Mouse (Mus musculus) heart, embryonic 16.5 days (tissue): ENCODE measurements around the gene Plekha7. TPM values are rescaled to one million over a fixed set of nuclear protein-coding genes. Genes with fewer than 3 reads are reported as not detected.
A peak's percentile ranks its signal among the peaks of the same experiment; 100 is the strongest.

Experiments
- ATAC-seq: fragments of 200-750 bp; cut with Nextera tagmentation; replicated peaks from 2 replicates; pipeline ENCODE4 v1.8.0; 2017; ENCODE audit warnings: moderate number of reproducible peaks; ENCODE audit not compliant: insufficient read depth, low FRiP score; ENCODE audit errors: extremely low read depth
- H3K27ac ChIP-seq: fragments of 300-500 bp; sonication (generic); 2 replicates; pipeline ENCODE4 v1.5.1; 2014; ENCODE audit warnings: mild to moderate bottlenecking, low read length, control low read depth, moderate library complexity
- H3K27me3 ChIP-seq: fragments of 300-500 bp; sonication (generic); 2 replicates; pipeline ENCODE4 v1.6.1; 2014; ENCODE audit warnings: low read length, mixed read lengths; ENCODE audit not compliant: control insufficient read depth, insufficient read depth
- H3K36me3 ChIP-seq: fragments of 300-500 bp; sonication (generic); 2 replicates; pipeline ENCODE4 v1.6.1; 2014; ENCODE audit not compliant: control insufficient read depth, insufficient read depth
- H3K4me1 ChIP-seq: fragments of 300-500 bp; sonication (generic); 2 replicates; pipeline ENCODE4 v1.6.1; 2014; ENCODE audit warnings: low read length, mixed read lengths; ENCODE audit not compliant: control insufficient read depth, insufficient read depth
- H3K4me2 ChIP-seq: fragments of 300-500 bp; sonication (generic); 2 replicates; pipeline ENCODE4 v1.6.1; 2014; ENCODE audit warnings: low read depth, mild to moderate bottlenecking, control low read depth, low read length
- H3K4me3 ChIP-seq: fragments of 300-500 bp; sonication (generic); 2 replicates; pipeline ENCODE4 v1.5.1; 2014; ENCODE audit warnings: mild to moderate bottlenecking, control low read depth, low read length
- H3K9ac ChIP-seq: fragments of 300-500 bp; sonication (generic); 2 replicates; pipeline ENCODE4 v1.6.1; 2014; ENCODE audit warnings: low read length, control low read depth
- H3K9me3 ChIP-seq: fragments of 300-500 bp; sonication (generic); replicated peaks from 2 replicates; pipeline ENCODE4 v1.6.1; 2016; ENCODE audit warnings: low read length; ENCODE audit not compliant: control insufficient read depth
- WGBS: fragments of 180-500 bp; shearing (Covaris S2); extraction: QIAGEN DNeasy Blood & Tissue Kit; methylation state at CpG from one replicate; pipeline ENCODE4 v1.1.7; 2014; 5-methylcytosine and 5-hydroxymethylcytosine counted together
- polyA plus RNA-seq: library from polyadenylated mRNA; unstranded; fragments of >200 nt; fragmentation: Nextera tagmentation; extraction: Ambion mirVana; gene quantifications from 2 replicates; pipeline ENCODE4 v1.2.1, GENCODE M21; 2015

The Plekha7 gene
- polyA plus RNA-seq, 1 experiment from 2014 or later: 44.5 TPM

DNA sequence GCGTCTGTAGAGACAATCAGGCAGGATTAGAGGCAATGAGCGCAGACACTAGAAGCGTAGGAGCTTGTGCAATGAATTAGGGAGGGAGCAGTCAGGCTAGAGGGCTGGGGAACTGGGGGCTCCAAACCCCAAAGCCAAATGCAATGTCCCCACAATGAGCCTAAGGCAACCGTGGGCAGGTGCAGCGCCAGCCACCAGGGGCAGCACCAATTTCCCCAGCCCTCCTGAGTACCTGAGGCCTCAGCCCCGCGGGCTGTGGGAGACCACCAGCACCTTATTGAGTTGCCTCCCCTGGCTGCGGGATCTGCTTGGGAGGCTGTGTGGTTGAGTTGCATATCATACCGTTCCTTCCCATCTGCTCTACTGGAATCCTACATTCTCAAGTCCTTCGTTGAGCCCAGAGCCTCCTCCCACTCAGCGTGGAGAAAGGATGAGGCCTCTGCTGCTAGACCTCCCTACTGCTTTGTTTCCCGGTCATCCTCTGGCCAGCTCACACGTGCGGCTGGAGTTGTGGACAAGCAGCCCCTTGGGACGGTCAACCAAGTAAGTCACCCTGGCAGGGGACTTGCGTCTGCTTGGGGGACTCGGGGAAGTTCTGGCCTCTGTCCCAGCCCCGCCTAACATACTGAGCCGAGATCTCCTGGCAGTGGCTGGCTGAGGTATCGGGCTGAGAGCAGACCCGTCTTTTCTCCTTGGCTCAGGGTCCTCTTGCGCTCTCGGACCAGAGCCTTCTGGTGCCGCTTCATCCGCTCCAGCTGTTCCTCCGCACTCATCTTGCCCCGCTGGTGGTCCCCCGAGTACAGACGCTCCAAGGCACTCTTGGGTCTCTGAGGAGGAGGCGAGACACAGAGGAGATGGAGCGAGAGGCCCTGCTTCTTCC, 173.5 kb downstream of the Plekha7 start:
- Histone ChIP-seq H3K4me1 (peaks cover 14% of the 10 kb centered on the region), H3K4me3 (no peak overlapping the region), H3K9ac (no peak overlapping the region), H3K27ac (no peak overlapping the region), H3K27me3 (no peaks in the 10 kb centered on the region), H3K9me3 (no peaks in the 10 kb centered on the region), H3K36me3 (peaks cover 15% of the 10 kb centered on the region; the same call in 1 of the 2 replicates), H3K4me2 (no peak overlapping the region; the same call in 1 of the 2 replicates)
- WGBS: 61% methylated on average over 31 of the region's 31 CpGs
- 0 out of 2 replicates have a peak, but pooled peaks have one; percentile 18 for ATAC-seq

GRCm38 (mm10) chr7:116132078-116132477, 176.1 kb downstream of the Plekha7 start:
- H3K27ac ChIP-seq: peak overlapping the region; percentile 72
- 6% methylated on average over 5 of the region's 5 CpGs for WGBS
- peaks cover 10% of the 10 kb centered on the region; the same call in 1 of the 2 replicates for H3K36me3 ChIP-seq
- no peak overlapping the region for H3K4me2 ChIP-seq
- H3K4me1 ChIP-seq: peaks cover 14% of the 10 kb centered on the region
- ATAC-seq: 0 out of 2 replicates have a peak, but pooled peaks have one; percentile 34
- no peak overlapping the region for H3K4me3 ChIP-seq
- H3K9me3 ChIP-seq: no peaks in the 10 kb centered on the region
- no peaks in the 10 kb centered on the region for H3K27me3 ChIP-seq
- H3K9ac ChIP-seq: peak overlapping the region; percentile 44

DNA sequence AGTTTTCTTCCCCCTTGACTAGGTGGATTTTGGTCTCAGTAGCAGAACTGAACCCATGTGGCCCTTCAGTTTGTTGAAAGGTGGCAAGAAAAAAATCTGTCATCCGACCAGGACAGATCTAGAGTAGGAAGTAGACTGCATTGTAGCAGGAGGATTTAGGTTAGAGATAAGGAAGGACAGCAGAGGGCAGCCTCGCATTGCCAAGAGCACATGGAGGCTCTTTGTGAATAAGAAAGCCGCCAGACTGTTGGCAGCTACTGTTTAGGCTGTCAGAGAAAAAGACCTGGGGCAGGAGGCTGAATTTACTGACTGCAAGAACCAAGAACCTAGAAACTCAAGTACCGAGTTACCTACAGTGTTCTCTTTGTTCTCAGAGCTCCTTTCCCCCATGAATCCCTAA, 176.8 kb downstream of the Plekha7 start:
- peaks cover 14% of the 10 kb centered on the region for H3K4me1 ChIP-seq
- 0 out of 2 replicates have a peak, but pooled peaks have one; percentile 20 for ATAC-seq
- no peak overlapping the region for H3K4me3 ChIP-seq
- H3K9ac ChIP-seq: peak overlapping the region; percentile 44; the same call in 1 of the 2 replicates
- 0 out of 2 replicates have a peak overlapping the region, but pooled peaks have one; percentile 39 for H3K27ac ChIP-seq
- 25% methylated on average over 4 of the region's 4 CpGs for WGBS
- no peak overlapping the region for H3K4me2 ChIP-seq
- H3K9me3 ChIP-seq: no peaks in the 10 kb centered on the region
- H3K36me3 ChIP-seq: peaks cover 5% of the 10 kb centered on the region; the same call in 1 of the 2 replicates
- no peaks in the 10 kb centered on the region for H3K27me3 ChIP-seq

- Histone ChIP-seq H3K4me3 (no peak overlapping the region), H3K9ac (no peak overlapping the region), H3K27me3 (no peaks in the 10 kb centered on the region), H3K4me1 (peaks cover 14% of the 10 kb centered on the region), H3K9me3 (no peaks in the 10 kb centered on the region), H3K4me2 (no peak overlapping the region), H3K36me3 (peaks cover 2% of the 10 kb centered on the region; the same call in 1 of the 2 replicates), H3K27ac (no peak overlapping the region)
- no peak for ATAC-seq
- 89% methylated on average over 10 of the region's 10 CpGs for WGBS
Measured at GRCm38 (mm10) chr7:116129374-116129773, 178.8 kb downstream of the Plekha7 start.

DNA sequence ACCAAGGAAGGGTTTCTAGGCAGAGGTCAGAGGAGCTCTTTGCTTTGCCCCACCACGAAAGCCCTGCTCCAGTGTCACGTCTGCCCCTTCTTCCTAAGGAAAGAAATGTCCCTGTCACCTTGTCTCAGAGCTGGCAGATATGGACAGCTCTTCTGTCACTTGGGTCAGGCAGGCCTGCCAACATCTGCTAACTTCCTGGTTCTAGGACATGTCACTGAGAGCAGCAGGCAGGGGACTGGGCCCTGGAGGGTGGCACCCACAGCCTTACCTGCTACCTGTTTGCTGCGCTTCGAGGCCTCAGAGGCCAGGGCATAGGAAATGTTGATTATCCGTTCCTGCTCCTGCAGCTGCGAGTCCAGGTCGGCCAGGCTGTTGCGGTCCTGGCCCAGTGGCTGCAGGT, 179.9 kb downstream of the Plekha7 start:
- no peak overlapping the region for H3K9ac ChIP-seq
- no peak overlapping the region for H3K4me3 ChIP-seq
- no peak overlapping the region for H3K4me2 ChIP-seq
- WGBS: 86% methylated on average over 8 of the region's 8 CpGs
- 0 out of 2 replicates have a peak, but pooled peaks cover 2% of the 10 kb centered on the region for H3K36me3 ChIP-seq
- no peaks in the 10 kb centered on the region for H3K9me3 ChIP-seq
- no peak for ATAC-seq
- no peak overlapping the region for H3K27ac ChIP-seq
- H3K27me3 ChIP-seq: no peaks in the 10 kb centered on the region
- peaks cover 14% of the 10 kb centered on the region for H3K4me1 ChIP-seq

DNA sequence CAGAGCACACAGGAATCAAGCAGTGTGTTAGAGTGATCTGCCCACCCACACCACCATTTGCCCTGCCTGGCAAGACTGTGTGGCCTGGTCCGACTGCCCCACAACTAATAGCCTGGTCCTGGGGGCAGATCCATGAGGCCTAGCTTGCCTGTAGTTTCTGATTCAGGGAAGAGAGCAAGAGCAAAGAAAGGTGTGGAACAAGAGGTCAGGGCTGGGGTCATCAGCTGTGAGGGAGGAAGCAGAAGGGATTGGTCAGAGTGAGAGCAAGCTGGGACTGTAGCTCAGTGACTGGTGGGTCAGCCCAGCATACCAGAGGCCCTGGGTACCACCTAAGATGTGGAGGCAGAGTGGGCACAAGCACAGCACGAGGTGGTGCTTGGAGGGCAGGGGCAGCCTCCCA, 181.1 kb downstream of the Plekha7 start:
- Histone ChIP-seq H3K9ac (no peak overlapping the region), H3K27me3 (no peaks in the 10 kb centered on the region), H3K36me3 (0 out of 2 replicates have a peak, but pooled peaks cover 2% of the 10 kb centered on the region), H3K4me3 (no peak overlapping the region), H3K9me3 (no peaks in the 10 kb centered on the region), H3K27ac (no peak overlapping the region), H3K4me1 (peaks cover 9% of the 10 kb centered on the region), H3K4me2 (no peak overlapping the region)
- 73% methylated on average over 2 of the region's 2 CpGs for WGBS
- ATAC-seq: no peak

DNA sequence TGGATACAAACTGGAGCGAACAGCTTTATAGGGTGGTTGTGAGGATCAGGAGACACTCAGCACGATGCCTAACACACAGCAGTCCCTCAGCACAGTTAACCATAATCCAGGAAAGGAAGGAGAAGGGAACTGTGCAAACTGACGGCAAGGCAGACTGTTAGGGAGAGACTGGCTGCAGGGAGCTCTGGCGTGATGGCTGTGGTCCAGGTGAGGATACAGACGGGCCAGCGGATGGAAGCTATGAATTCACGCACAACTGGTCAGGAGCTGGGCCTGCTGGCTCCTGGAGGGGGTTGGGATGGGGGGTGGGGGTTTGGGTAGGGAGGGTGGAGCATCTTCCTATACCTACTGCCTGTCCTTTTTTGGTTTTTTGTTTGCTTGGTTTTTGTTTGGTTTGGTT, 182.5 kb downstream of the Plekha7 start:
- H3K4me3 ChIP-seq: no peak overlapping the region
- no peak for ATAC-seq
- no peaks in the 10 kb centered on the region for H3K9me3 ChIP-seq
- H3K4me2 ChIP-seq: no peak overlapping the region
- 75% methylated on average over 7 of the region's 7 CpGs for WGBS
- no peak overlapping the region for H3K27ac ChIP-seq
- H3K36me3 ChIP-seq: 0 out of 2 replicates have a peak, but pooled peaks cover 2% of the 10 kb centered on the region
- no peaks in the 10 kb centered on the region for H3K27me3 ChIP-seq
- H3K4me1 ChIP-seq: no peaks in the 10 kb centered on the region
- no peak overlapping the region for H3K9ac ChIP-seq

DNA sequence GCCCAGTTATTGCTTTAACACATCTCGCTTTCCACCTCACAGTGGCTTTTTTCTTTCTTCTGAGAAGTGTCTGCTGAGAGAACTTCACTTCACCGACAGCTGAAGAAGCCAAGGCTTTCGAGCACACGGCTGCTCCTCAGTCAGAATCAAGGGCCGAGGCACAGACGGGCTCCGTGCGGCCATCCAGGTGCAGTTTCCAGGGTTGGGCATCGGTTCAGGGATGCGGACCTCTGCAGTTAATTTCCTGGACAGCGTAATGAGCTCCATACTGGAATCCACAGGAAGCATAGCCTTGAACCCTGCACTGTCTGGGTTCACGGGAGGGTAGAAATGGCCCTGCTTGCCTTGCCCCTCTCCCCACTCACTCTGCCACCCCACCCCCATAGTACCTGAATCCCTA, 184.1 kb downstream of the Plekha7 start:
- Histone ChIP-seq H3K4me2 (no peak overlapping the region), H3K27ac (no peak overlapping the region), H3K36me3 (0 out of 2 replicates have a peak, but pooled peaks cover 2% of the 10 kb centered on the region), H3K9ac (no peak overlapping the region), H3K27me3 (no peaks in the 10 kb centered on the region), H3K9me3 (no peaks in the 10 kb centered on the region), H3K4me1 (no peaks in the 10 kb centered on the region), H3K4me3 (no peak overlapping the region)
- no peak for ATAC-seq
- 90% methylated on average over 12 of the region's 12 CpGs for WGBS

DNA sequence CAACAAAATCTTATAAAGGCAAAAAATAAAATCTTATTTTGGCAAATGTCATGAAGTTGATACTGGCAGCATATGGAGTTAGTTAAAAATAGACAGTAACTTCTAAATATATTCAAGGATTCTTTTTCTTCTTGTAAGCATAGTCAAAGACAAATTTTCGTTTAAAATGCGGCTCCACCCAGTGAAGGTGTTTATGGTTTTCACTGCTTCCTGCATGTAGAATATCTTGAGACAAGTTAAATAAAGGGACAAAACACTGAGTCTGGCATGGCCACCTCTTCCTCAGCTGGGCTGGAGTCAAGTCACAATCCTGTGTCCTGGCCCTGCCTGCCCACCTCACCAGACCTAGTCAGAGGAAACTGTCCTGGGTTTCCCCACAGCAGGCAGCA, 184.6 kb downstream of the Plekha7 start:
- Histone ChIP-seq H3K36me3 (0 out of 2 replicates have a peak, but pooled peaks cover 2% of the 10 kb centered on the region), H3K4me3 (no peak overlapping the region), H3K27me3 (no peaks in the 10 kb centered on the region), H3K9me3 (no peaks in the 10 kb centered on the region), H3K4me2 (no peak overlapping the region), H3K9ac (no peak overlapping the region), H3K27ac (no peak overlapping the region), H3K4me1 (no peaks in the 10 kb centered on the region)
- WGBS: 75% methylated on average over 2 of the region's 2 CpGs
- ATAC-seq: no peak
